Mouse (Mus musculus) gastrocnemius, adult 2 months (tissue): Measurements from ENCODE around the gene Sec24d. TPM values are rescaled to one million over a fixed set of nuclear protein-coding genes. Genes with fewer than 3 reads are reported as not detected.
A peak's percentile ranks its signal among the peaks of the same experiment; 100 is the strongest.

ENCODE experiments used
- DNase-seq: peaks from one replicate; pipeline ENCODE4 v3.0.0; 2022
- H3K27ac ChIP-seq: fragments of 200-600 bp; 2 replicates; pipeline ENCODE4 v1.8.1; 2022; ENCODE audit warnings: mild to moderate bottlenecking
- H3K4me3 ChIP-seq: fragments of 200-600 bp; 2 replicates; pipeline ENCODE4 v1.8.1; 2022; ENCODE audit warnings: mild to moderate bottlenecking, moderate library complexity
- CTCF ChIP-seq: fragments of 200-600 bp; IDR thresholded peaks from 2 replicates; pipeline ENCODE4 v1.8.1; 2022; ENCODE audit warnings: antibody characterized with exemption, mild to moderate bottlenecking, moderate library complexity
- intact Hi-C: fragments of 180-260 bp; cut with DNase I; formaldehyde crosslinking; loops from one replicate; pipeline ENCODE4 v1.15.1; 2025
- long read RNA-seq, 2 experiments: library from polyadenylated mRNA; stranded (forward); transcript quantifications; one replicate each; pipeline ENCODE4 v2.0.0; 2021
- total RNA-seq, 2 experiments: library from RNA; stranded (reverse); gene quantifications; 2 replicates each; pipeline ENCODE4 v1.2.3; 2021

The Sec24d gene
- 1 to 10 TPM; 5.2 to 9.8 TPM for total RNA-seq
- long read RNA-seq, experiment 1, transcript Sec24d-201 (23 exons, 3,903 nt), result major isoform, 11 of 18 reads
- long read RNA-seq, experiment 1, partial matches to known transcripts, result 6 of 18 reads
- long read RNA-seq, experiment 1, other reads (novel, unspliced or antisense), result 1 of 18 reads
- long read RNA-seq, experiment 2, partial matches to known transcripts, result 2 of 5 reads
- long read RNA-seq, experiment 2, other reads (novel, unspliced or antisense), result 0 of 5 reads

- intact Hi-C loops, result no loop called here
Observed at GRCm38 (mm10) chr3:123266753-123267651, at the start of gene Sec24d. Sec24d (plus strand) TSS chr3:123267455.

DNA sequence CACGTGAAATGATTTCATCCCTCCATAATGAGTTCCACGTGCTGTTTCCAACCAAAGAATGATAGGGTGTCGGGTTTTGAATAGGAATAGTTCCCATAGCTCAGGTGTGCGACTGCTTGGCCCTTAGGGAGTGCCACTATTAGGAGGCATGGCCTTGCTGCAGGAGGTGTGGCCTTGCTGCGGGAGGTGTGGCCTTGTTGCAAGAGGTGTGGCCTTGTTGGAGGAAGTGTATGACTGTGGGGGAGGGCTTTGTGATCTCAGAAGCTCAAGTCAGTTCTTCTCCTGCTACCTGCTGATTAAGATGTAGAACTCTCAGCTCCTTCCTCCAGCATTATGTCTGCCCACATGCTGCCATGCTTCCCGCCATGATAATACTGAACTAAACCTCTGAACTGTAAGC lies 48.6 kb upstream of the Sec24d start:
- DNase-seq, result no peak
- Histone ChIP-seq H3K27ac (no peak overlapping the region), H3K4me3 (no peak overlapping the region)
- intact Hi-C loops, result no loop called here
- TF ChIP-seq CTCF, result no peak

More at GRCm38 (mm10) chr3:123266753-123267651, at the start of gene Sec24d:
- peak; percentile 91 for DNase-seq
- H3K4me3 ChIP-seq, result peak within 1 kb of the TSS; percentile 96
- H3K27ac ChIP-seq, result peak within 1 kb of the TSS; percentile 92
- no peak for TF ChIP-seq CTCF

- no peak for TF ChIP-seq CTCF
- Histone ChIP-seq H3K4me3 (no peak overlapping the region), H3K27ac (no peak overlapping the region)
- DNase-seq, result no peak
- intact Hi-C loops, result no loop called here
Observed at GRCm38 (mm10) chr3:123227276-123227675, 40.0 kb upstream of the Sec24d start.

DNA sequence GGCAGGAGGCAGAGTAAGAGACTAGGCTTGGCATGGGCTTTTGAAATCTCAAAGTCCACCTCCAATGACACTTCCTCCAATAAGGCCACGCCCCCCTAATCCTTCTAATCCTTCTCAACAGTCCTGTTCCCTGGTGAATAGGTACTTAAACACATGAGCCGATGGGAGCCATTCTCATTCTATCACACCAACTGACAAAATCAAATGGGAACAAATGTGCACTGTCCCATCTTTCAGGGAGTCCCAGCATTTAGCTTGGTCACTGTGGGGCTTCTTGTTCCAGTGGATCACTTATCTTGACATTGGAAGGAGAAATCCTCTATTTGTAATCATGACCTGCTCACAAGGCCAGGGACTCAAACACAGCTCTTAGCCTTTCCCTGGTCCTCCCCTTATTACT lies 35.6 kb upstream of the Sec24d start:
- H3K27ac ChIP-seq, result no peak overlapping the region
- DNase-seq, result no peak
- no peak overlapping the region for H3K4me3 ChIP-seq
- intact Hi-C loops, result loop anchor here (5.0 kb wide), 1 partner anchor 141 kb away; no protein-coding TSS in a partner anchor
- no peak for TF ChIP-seq CTCF

GRCm38 (mm10) chr3:123234191-123234836 lies 32.9 kb upstream of the Sec24d start:
- peak; percentile 22 for DNase-seq
- Histone ChIP-seq H3K27ac (peak overlapping the region; percentile 66), H3K4me3 (peak overlapping the region; percentile 37)

GRCm38 (mm10) chr3:123235495-123235894 lies 31.8 kb upstream of the Sec24d start:
- no peak for TF ChIP-seq CTCF
- intact Hi-C loops, result loop anchor here (2.0 kb wide), 2 partner anchors 87 to 117 kb away; no protein-coding TSS in a partner anchor
- H3K27ac ChIP-seq, result peak overlapping the region; percentile 74
- DNase-seq, result no peak
- H3K4me3 ChIP-seq, result peak overlapping the region; percentile 74

More at GRCm38 (mm10) chr3:123234191-123234836, 32.9 kb upstream of the Sec24d start:
- peak; percentile 77 for TF ChIP-seq CTCF
- intact Hi-C loops, result loop anchor here (2.0 to 5.0 kb wide), 3 partner anchors 88 to 138 kb away; no protein-coding TSS in a partner anchor

DNA sequence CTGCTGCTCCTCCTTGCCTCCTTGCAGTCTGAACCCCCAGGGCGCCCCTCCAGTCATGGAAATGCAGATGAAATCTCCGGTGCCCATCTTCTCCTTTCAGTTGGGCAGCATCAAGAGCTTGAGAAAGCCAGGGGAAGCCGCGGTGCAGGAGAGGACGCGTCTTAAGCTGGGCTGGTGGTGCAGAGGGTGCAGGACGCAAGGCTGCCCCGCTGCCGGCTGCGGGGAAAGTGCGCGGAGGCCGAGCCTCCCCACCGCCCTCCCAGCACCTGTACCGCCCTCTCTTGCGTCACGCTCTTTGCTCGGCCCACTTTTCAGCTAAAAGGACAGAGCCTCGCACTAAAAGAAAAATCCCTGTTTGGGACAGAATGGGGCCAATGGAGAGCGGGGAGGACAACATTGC lies 31.3 kb upstream of the Sec24d start, which contains the start of gene Synpo2:
TSS of gene Synpo2 (minus strand) at position 229 of the 400 bp plus-strand sequence.
- peak within 1 kb of the TSS; percentile 74 for H3K27ac ChIP-seq
- TF ChIP-seq CTCF, result no peak
- intact Hi-C loops, result loop anchor here (2.0 kb wide), 3 partner anchors 67 to 117 kb away; no protein-coding TSS in a partner anchor
- H3K4me3 ChIP-seq, result peak within 1 kb of the TSS; percentile 74
- DNase-seq, result peak; percentile 76

GRCm38 (mm10) chr3:123237039-123237438 lies 30.2 kb upstream of the Sec24d start:
- Histone ChIP-seq H3K4me3 (no peak overlapping the region), H3K27ac (no peak overlapping the region)
- intact Hi-C loops, result loop anchor here (2.0 kb wide), 1 partner anchor 68 kb away; no protein-coding TSS in a partner anchor
- DNase-seq, result no peak
- TF ChIP-seq CTCF, result no peak

DNA sequence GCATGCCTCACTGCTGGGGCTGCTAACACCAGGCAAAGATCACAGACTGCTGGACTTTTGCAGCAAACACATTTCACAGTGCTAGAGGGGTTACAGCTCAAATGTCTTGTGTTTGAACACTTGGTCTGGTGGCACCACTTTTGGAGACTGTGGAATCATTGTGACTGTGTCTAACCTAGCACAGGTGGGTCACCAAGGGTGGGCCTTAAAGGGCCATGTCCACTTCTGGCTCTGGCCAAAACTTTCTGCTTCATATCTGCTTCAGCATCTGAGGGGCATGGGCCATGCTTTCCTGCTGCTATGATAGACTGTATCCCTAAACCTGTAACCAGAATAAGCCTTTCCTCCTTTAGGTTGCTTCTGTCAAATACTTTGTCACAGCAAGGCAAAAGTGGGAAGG lies 29.8 kb upstream of the Sec24d start:
- no peak for DNase-seq
- Histone ChIP-seq H3K4me3 (no peak overlapping the region), H3K27ac (no peak overlapping the region)
- intact Hi-C loops, result loop anchor here (2.0 kb wide), 1 partner anchor 69 kb away; no protein-coding TSS in a partner anchor
- no peak for TF ChIP-seq CTCF

DNA sequence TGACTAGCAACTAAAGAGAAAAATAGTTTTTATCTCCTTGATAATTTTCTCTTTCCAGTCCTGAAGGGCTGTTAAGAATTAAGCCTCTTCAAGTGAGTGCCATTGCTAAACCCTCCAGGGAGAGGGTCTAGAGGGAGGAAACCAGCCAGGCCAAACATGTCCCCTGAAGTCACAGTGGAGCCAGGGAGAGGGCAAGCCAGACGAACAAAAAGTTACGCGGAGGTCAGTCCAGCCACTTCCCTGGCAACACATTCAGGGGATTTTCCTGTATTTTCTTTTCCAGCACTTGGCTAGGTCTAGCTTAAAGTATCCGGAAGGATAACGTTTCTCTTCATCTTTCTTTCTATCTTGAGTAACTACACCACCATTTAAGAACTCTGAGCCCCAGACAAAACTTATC lies 22.9 kb upstream of the Sec24d start:
- intact Hi-C loops, result no loop called here
- Histone ChIP-seq H3K27ac (peak overlapping the region; percentile 68), H3K4me3 (no peak overlapping the region)
- no peak for TF ChIP-seq CTCF
- DNase-seq, result peak; percentile 49

DNA sequence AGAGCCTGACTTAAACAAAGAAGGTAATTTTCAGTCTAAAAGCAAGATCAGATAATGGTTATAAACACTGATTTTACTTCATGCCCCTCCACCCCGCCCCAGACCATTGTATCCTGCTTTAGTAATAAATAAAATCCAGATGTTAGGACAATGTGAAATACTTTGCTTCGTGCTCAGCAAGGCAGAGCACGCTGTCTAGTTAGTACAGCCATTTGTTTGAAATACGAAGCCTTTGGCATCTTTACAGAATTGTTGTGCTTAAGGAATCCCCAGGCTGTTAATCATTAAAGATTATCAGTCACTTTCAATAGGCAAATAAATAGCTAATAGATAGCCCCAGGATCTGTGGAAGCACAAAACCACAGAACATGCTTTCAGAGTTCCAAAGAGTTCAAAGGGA lies 21.6 kb upstream of the Sec24d start:
- Histone ChIP-seq H3K4me3 (no peak overlapping the region), H3K27ac (0 out of 2 replicates have a peak overlapping the region, but pooled peaks have one; percentile 3)
- intact Hi-C loops, result no loop called here
- no peak for DNase-seq
- no peak for TF ChIP-seq CTCF
